Mouse (Mus musculus) erythroid progenitor cell, adult 5-6 weeks (primary cell): ENCODE data around the gene Gm9513. TPM values are rescaled to one million over a fixed set of nuclear protein-coding genes. Genes with fewer than 3 reads are reported as not detected.

Source experiments
- ATAC-seq: replicated peaks from 2 replicates; pipeline ENCODE4 v1.8.0; 2016; ENCODE audit warnings: moderate number of reproducible peaks, mild to moderate bottlenecking, moderate TSS enrichment, inconsistent platforms; ENCODE audit not compliant: poor library complexity, low FRiP score, severe bottlenecking
- total RNA-seq, 2 experiments: library from RNA; stranded (forward) in 1 of 2; stranded (reverse) in 1 of 2; fragments of 150-400 nt in 1 of 2; fragments of 186-747, 209-891 nt in 1 of 2; gene quantifications; 2 replicates each; pipeline versions ENCODE4 v1.2.3 to v1.2.4; 2015 to 2017; ENCODE audit warnings: low replicate concordance in 2 of 2

Gm9513 gene
- not detected in 2 replicates for total RNA-seq (2015; ENCODE audit: low replicate concordance)
- not detected in 2 replicates for total RNA-seq (2017; ENCODE audit: low replicate concordance)

DNA sequence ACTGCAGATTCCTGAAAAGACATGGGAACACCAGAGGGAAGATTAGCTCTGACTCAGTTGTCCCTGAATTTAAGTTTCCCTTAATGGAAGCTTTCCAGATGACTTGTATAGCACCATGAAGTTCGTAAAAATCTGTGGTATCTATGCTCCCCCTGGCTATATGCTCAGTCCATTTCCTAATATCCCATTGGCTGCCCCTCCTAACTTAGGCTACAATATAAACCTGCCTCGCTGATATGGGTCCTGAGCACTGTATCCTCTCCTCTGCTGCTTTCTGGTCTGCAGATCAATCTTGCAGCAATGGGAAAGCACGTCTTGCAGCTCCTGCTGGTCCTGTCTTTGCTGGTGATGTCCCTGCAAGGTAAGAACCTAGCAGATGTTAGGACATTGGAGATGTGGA is at the start of gene Gm9513:
Gene Gm9513 (plus strand): TSS at position 301 of the 400 bp plus-strand sequence.
- no peak for ATAC-seq

DNA sequence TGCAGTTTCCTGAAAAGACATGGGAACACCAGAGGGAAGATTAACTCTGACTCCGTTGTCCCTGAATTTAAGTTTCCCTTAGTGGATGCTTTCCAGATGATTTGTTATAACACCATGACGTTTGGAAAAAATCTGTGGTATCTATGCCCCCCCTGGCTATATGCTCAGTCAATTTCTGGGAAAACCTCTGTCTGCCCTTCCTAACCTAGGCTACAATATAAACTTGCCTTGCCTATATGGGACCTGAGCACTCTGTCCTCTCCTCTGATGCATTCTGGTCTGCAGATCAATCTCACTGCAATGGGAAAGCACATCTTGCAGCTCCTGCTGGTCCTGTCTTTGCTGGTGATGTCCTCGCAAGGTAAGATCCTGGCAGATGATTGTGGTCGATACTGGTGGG is 43.9 kb upstream of the Gm9513 start, which contains the start of gene Gm7257:
Gene Gm7257 (plus strand): TSS at position 301 of the 400 bp plus-strand sequence.
- no peak for ATAC-seq

DNA sequence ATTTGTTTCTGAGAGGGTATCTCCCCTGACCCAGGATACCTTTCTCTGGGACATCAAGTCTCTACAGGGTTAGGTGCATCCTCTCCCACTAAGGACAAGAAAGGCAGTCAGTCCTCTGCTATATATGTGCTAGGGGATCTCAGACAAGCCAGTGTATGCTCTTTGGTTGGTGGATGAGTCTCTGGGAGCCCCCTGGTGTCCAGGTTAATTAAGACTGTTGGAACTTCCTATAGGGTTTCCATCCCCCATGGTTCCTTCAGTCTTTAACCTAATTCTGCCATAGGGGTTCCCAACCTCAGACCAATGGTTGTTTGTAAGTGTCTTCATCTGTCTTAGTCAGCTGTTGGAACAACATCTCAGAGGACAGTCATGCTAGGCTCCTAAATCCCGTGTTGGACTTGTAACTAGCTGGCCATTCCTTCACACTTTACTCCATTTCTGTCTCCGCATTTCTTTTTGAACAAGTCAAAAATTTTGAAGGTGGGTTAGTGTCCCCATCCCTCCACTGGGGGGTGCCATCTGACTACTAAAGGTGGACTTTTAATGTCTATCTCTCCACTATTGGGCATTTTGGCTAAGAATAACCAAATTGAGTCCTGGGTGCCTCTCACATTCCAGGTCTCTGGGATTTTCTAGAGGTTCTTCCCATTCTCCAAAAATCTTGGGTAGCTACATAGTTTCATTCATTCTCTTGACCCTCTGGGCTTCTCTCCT is 40.2 kb upstream of the Gm9513 start:
- no peak for ATAC-seq

DNA sequence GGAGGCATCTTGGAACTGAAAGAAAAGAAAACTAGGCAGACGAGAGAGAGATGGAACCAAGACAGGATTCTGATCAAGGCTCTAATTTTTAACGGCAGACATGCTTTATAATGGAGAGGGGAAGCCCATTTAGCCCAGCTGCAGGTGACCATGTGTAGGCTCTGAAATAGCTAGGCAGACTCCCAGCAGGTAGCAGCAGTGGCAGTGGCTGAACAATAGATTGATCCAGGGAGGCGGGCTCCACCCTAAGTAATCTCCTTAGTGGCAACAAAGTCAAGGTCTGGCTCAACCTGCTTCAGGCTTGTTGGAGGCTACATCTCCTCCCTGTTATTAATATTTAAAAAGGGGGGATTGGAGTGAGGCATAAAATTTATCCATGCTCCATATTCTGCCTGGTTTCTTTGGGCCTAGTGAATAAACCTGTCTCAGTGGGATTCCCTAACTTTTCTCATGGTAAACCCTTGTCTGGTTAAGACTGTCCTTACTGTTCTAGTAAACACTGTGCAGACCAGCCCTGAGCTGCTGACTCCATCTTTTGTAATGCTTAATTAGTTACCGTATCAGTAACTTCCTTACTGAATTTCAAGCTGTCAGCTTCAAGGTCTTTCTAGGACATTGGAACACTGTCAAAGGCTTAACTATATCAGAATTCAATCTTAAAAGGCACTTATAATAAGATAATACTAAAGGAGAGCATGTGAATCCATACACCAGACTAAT is 19.2 kb downstream of the Gm9513 start:
- no peak for ATAC-seq

DNA sequence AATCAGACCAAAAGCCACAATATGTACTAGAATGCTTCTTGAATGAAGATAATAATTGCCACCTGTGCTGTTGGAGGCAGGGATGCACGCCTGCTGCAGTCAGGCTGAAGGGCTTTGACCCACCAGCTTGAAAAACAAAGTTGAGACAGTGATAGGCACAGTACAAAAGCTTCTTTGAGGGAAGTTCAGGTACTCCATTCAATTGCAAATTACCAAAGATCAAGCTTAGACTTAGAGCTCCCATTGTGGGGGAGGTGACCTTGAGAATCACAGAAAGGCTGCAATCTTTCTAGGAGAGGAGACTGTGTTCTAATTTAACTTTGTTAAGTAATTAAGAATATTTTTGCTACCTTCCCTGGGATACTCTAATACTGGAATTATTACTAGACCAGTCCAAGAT is 20.4 kb downstream of the Gm9513 start:
- ATAC-seq, result no peak

DNA sequence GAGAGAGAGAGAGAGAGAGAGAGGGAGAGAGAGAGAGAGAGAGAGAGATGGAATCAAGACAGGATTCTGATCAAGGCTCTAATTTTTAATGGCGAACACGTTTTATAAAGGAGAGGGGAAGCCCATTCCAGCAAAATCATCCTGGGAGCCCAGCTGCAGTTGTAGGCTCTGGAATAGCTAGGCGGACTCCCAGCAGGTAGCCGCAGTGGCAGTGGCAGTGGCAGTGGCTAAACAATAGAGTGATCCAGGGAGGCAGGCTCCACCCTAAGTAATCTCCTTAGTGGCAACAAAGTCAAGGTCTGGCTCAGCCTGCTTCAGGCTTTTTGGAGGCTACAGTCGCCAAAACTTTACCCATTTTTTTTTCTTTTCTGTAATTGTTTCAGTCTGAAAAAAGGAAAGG is 28.8 kb downstream of the Gm9513 start:
- ATAC-seq, result no peak

Other genes starting within 250 kb of the Gm9513 start
- not detected in 2 replicates for gene Gm7257, start 43.8 kb upstream of the Gm9513 start, total RNA-seq (2015; ENCODE audit: low replicate concordance)
- gene Gm7257, start 43.8 kb upstream of the Gm9513 start, total RNA-seq (2017; ENCODE audit: low replicate concordance), result not detected in 2 replicates
- not detected in 2 replicates for gene Gm5615, start 66.3 kb downstream of the Gm9513 start, total RNA-seq (2015; ENCODE audit: low replicate concordance)
- not detected in 2 replicates for gene Gm5615, start 66.3 kb downstream of the Gm9513 start, total RNA-seq (2017; ENCODE audit: low replicate concordance)
- gene Gm17689, start 107.0 kb downstream of the Gm9513 start, total RNA-seq (2015; ENCODE audit: low replicate concordance), result not detected in 2 replicates
- not detected in 2 replicates for gene Gm17689, start 107.0 kb downstream of the Gm9513 start, total RNA-seq (2017; ENCODE audit: low replicate concordance)
- not detected in 2 replicates for gene A630095E13Rik, start 167.7 kb downstream of the Gm9513 start, total RNA-seq (2015; ENCODE audit: low replicate concordance)
- gene A630095E13Rik, start 167.7 kb downstream of the Gm9513 start, total RNA-seq (2017; ENCODE audit: low replicate concordance), result not detected in 2 replicates
- gene Acrv1, start 217.6 kb downstream of the Gm9513 start, total RNA-seq (2015; ENCODE audit: low replicate concordance), result not detected in 2 replicates
- gene Acrv1, start 217.6 kb downstream of the Gm9513 start, total RNA-seq (2017; ENCODE audit: low replicate concordance), result not detected in 2 replicates